Mouse (Mus musculus) forebrain, embryonic 15.5 days (tissue): ENCODE data around the gene Olfr154. TPM values are rescaled to one million over a fixed set of nuclear protein-coding genes. Genes with fewer than 3 reads are reported as not detected.
"Not testable (repeated sequence)": the region's sequence is repeated elsewhere in the genome, so short reads cannot be mapped to it uniquely, and the experiment has no call there.

Experiments
- ATAC-seq: fragments of 200-750 bp; cut with Nextera tagmentation; replicated peaks from 2 replicates; pipeline ENCODE4 v1.8.0; 2017; ENCODE audit warnings: mild to moderate bottlenecking, moderate TSS enrichment, moderate library complexity
- H3K27ac ChIP-seq: fragments of 300-500 bp; sonication (generic); replicated peaks from 2 replicates; pipeline ENCODE4 v1.5.1; 2015; ENCODE audit warnings: mild to moderate bottlenecking, inconsistent platforms
- H3K27me3 ChIP-seq: fragments of 300-500 bp; sonication (generic); 2 replicates; pipeline ENCODE4 v1.6.1; 2015; ENCODE audit warnings: inconsistent platforms
- H3K36me3 ChIP-seq: fragments of 300-500 bp; sonication (generic); 2 replicates; pipeline ENCODE4 v1.6.1; 2015; ENCODE audit warnings: mild to moderate bottlenecking, inconsistent platforms
- H3K4me1 ChIP-seq: fragments of 300-500 bp; sonication (generic); 2 replicates; pipeline ENCODE4 v1.6.1; 2015; ENCODE audit warnings: inconsistent platforms
- H3K4me2 ChIP-seq: fragments of 300-500 bp; sonication (generic); replicated peaks from 2 replicates; pipeline ENCODE4 v1.6.1; 2015; ENCODE audit warnings: mild to moderate bottlenecking, inconsistent platforms
- H3K4me3 ChIP-seq: fragments of 300-500 bp; sonication (generic); 2 replicates; pipeline ENCODE4 v1.5.1; 2015; ENCODE audit warnings: mild to moderate bottlenecking, inconsistent platforms
- H3K9ac ChIP-seq: fragments of 300-500 bp; sonication (generic); replicated peaks from 2 replicates; pipeline ENCODE4 v1.6.1; 2015; ENCODE audit warnings: mild to moderate bottlenecking, inconsistent platforms
- H3K9me3 ChIP-seq: fragments of 300-500 bp; sonication (generic); 2 replicates; pipeline ENCODE4 v1.6.1; 2016; ENCODE audit warnings: inconsistent platforms
- WGBS: fragments of 180-500 bp; shearing (Covaris S2); methylation state at CpG from one replicate; pipeline ENCODE4 v1.1.7; 2015; ENCODE audit warnings: mixed read lengths; 5-methylcytosine and 5-hydroxymethylcytosine counted together
- polyA plus RNA-seq: library from polyadenylated mRNA; unstranded; fragments of >200 nt; fragmentation: Nextera tagmentation; extraction: Ambion mirVana; gene quantifications from 2 replicates; pipeline ENCODE4 v1.2.1, GENCODE M21; 2015

Olfr154 gene
- polyA plus RNA-seq: not detected in 2 replicates

DNA sequence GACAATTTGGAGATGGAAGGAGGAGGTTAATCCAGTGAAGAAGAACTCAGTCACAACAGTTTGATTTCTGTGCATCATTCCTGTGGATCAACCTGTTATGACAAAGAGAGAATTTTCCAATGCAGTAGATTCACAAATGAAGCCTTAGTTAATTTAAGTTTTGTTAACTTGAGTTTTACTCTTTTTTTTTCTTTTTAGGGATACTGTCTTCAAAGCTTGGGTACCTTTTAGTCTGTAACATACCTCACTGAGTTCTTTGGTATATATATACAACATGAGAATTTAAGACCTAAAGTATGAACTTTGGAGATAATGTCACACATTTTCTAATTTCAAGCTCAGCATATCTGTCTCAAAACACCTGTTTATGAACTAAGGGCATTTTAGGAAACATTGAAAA is at the start of gene Olfr154:
Gene Olfr154, minus strand, starts transcription at position 101 of the 400 bp plus-strand sequence.
- H3K4me3 ChIP-seq, H3K36me3 ChIP-seq, H3K4me1 ChIP-seq, H3K27me3 ChIP-seq, H3K4me2 ChIP-seq, H3K9me3 ChIP-seq, ATAC-seq, H3K9ac ChIP-seq, H3K27ac ChIP-seq: not testable (repeated sequence)

DNA sequence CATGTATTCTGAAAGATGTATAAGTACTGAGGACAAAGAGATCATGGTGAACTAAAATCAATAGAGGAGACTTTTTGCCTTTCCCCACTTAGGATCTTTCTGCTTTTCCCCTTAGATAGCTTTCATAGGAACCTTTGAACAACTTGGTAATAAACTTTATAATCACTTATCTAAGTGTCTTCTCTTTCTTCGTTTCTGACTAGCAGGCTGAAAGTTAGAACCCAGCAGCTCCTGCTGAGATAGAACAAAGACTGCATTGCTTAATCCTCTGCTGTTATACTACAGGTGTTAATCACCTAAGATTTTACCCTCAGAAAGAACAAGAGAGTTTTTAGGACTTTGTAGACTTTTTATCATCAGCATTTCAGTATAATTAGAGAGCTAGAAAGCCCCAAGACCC is 46.9 kb upstream of the Olfr154 start:
- H3K9me3 ChIP-seq: no peaks in the 10 kb centered on the region
- H3K27me3 ChIP-seq: no peaks in the 10 kb centered on the region
- H3K4me3 ChIP-seq: no peak overlapping the region
- no peaks in the 10 kb centered on the region for H3K36me3 ChIP-seq
- no peak overlapping the region for H3K4me2 ChIP-seq
- no peak for ATAC-seq
- no peak overlapping the region for H3K9ac ChIP-seq
- no peak overlapping the region for H3K27ac ChIP-seq
- WGBS: 11% methylated on average over 1 of the region's 1 CpGs
- H3K4me1 ChIP-seq: no peaks in the 10 kb centered on the region

DNA sequence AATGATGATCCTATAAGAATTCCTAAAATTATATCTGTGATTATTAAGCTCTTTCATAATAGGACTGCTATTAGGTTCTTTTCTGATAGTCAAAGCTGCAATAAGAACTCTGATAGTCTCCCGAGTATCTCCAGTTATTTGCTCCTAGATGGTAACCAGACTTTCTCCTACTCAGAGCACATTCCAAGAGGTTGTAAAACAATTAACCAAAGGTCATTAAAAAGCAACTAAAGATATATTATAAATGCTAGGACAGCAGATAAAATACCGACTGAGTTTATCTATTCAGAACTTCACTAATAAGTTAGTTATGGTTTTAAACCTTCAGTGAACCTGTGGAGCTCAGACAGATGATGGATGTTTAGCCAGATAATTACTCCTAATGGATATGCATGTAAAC is 46.4 kb upstream of the Olfr154 start:
- H3K4me2 ChIP-seq, H3K36me3 ChIP-seq, H3K4me1 ChIP-seq, H3K27ac ChIP-seq, H3K9ac ChIP-seq, H3K9me3 ChIP-seq, ATAC-seq, H3K4me3 ChIP-seq, H3K27me3 ChIP-seq: not testable (repeated sequence)
- WGBS: 77% methylated on average over 2 of the region's 2 CpGs

DNA sequence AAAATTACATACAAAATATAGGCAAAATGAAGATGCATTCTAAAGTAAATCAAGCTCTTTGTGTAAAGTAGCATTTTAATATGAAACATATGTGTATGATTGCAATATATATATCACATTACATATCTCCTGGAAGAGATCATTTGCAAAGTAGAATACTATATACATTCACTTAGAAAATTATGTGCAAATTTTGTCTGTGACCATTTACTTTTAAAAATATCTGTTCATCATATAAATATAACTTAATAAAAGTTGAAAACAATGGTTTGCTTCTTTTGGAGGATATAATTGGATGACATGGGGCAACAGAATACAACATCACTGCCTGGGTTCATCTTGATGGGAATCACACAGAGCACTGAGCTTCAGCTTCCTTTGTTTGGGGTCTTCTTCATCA is 24.9 kb upstream of the Olfr154 start, which contains the start of gene Olfr1008:
Gene Olfr1008, plus strand, starts transcription at position 301 of the 400 bp plus-strand sequence.
- no peaks in the 10 kb centered on the region for H3K36me3 ChIP-seq
- H3K4me1 ChIP-seq: no peaks in the 10 kb centered on the region
- H3K4me2 ChIP-seq: no peak within 1 kb of the TSS
- no peaks in the 10 kb centered on the region for H3K27me3 ChIP-seq
- no peak within 1 kb of the TSS for H3K4me3 ChIP-seq
- H3K9me3 ChIP-seq: no peaks in the 10 kb centered on the region
- H3K27ac ChIP-seq: no peak within 1 kb of the TSS
- H3K9ac ChIP-seq: no peak within 1 kb of the TSS
- no peak for ATAC-seq

DNA sequence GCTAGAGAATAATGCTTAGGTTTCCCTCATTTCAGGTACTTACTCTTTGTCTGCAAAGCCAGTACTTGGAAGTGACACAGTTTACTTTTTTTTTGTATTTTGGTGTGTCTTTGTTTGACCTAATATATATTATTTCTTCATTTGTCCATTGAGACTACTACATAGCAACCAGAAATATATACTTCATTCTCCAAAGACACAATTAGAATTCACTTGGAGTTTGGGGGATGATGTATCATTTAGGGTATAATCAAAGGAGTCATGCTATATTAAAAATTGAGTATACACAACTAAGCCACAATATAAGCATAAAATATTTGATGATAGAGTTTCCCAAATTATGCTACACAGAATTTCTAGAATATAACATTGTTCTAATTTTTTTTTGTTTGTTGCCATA is 14.4 kb upstream of the Olfr154 start, which contains the start of gene Olfr1006:
Gene Olfr1006, minus strand, starts transcription at position 101 of the 400 bp plus-strand sequence.
- Histone ChIP-seq H3K36me3 (no peaks in the 10 kb centered on the region), H3K4me3 (no peak within 1 kb of the TSS), H3K27me3 (no peaks in the 10 kb centered on the region), H3K4me2 (no peak within 1 kb of the TSS), H3K9me3 (no peaks in the 10 kb centered on the region), H3K4me1 (no peaks in the 10 kb centered on the region), H3K27ac (no peak within 1 kb of the TSS), H3K9ac (no peak within 1 kb of the TSS)
- ATAC-seq: no peak

DNA sequence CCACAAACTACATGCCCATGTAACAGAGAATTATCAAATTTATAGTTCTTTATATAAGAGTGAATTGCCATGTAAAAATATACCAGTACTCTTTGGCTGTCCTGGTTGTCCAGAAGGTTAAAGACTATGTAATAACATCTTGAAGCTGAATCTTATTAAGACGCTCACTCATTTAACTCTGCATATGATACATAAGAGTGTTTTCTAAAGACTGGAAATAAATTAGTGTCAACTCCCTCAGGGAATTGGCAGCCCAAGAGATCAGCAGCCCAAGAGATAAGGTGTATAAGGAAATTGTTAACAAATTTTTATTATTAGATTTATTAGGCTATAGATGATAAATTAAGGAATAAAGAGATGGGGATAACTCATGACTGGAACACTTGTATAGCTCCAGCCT is 13.7 kb downstream of the Olfr154 start, which contains the start of gene Olfr1002:
Gene Olfr1002, minus strand, starts transcription at position 101 of the 400 bp plus-strand sequence.
- WGBS: 90% methylated on average over 1 of the region's 1 CpGs
- Histone ChIP-seq H3K36me3 (no peaks in the 10 kb centered on the region), H3K27ac (no peak within 1 kb of the TSS), H3K4me3 (no peak within 1 kb of the TSS), H3K4me2 (no peak within 1 kb of the TSS), H3K4me1 (no peaks in the 10 kb centered on the region), H3K27me3 (no peaks in the 10 kb centered on the region), H3K9me3 (no peaks in the 10 kb centered on the region), H3K9ac (no peak within 1 kb of the TSS)
- ATAC-seq: no peak

Other genes with a start within 250 kb of the Olfr154 start
- gene Olfr993, start 249.6 kb downstream of the Olfr154 start, polyA plus RNA-seq: not detected in 2 replicates
- gene Olfr994, start 228.0 kb downstream of the Olfr154 start, polyA plus RNA-seq: not detected in 2 replicates
- gene Olfr995, start 220.8 kb downstream of the Olfr154 start, polyA plus RNA-seq: not detected in 2 replicates
- not detected in 2 replicates for gene 4833423E24Rik, start 145.4 kb downstream of the Olfr154 start, polyA plus RNA-seq
- not detected in 2 replicates for gene Olfr996, start 85.2 kb downstream of the Olfr154 start, polyA plus RNA-seq
- not detected in 2 replicates for gene Olfr998, start 75.5 kb downstream of the Olfr154 start, polyA plus RNA-seq
- not detected in 2 replicates for gene Olfr1000, start 52.6 kb downstream of the Olfr154 start, polyA plus RNA-seq
- not detected in 2 replicates for gene Olfr1002, start 13.8 kb downstream of the Olfr154 start, polyA plus RNA-seq
- not detected in 2 replicates for gene Olfr1006, start 14.3 kb upstream of the Olfr154 start, polyA plus RNA-seq
- gene Olfr1008, start 25.0 kb upstream of the Olfr154 start, polyA plus RNA-seq: not detected in 2 replicates
- not detected in 2 replicates for gene Olfr1009, start 51.0 kb upstream of the Olfr154 start, polyA plus RNA-seq
- gene Olfr1012, start 98.3 kb upstream of the Olfr154 start, polyA plus RNA-seq: not detected in 2 replicates
- gene Olfr1013, start 102.6 kb upstream of the Olfr154 start, polyA plus RNA-seq: not detected in 2 replicates
- gene Olfr1014, start 108.3 kb upstream of the Olfr154 start, polyA plus RNA-seq: not detected in 2 replicates
- not detected in 2 replicates for gene Olfr1015, start 117.6 kb upstream of the Olfr154 start, polyA plus RNA-seq
- not detected in 2 replicates for gene Olfr1016, start 138.1 kb upstream of the Olfr154 start, polyA plus RNA-seq
- gene Olfr1018, start 154.0 kb upstream of the Olfr154 start, polyA plus RNA-seq: not detected in 2 replicates
- gene Olfr1019, start 181.0 kb upstream of the Olfr154 start, polyA plus RNA-seq: not detected in 2 replicates
- not detected in 2 replicates for gene Olfr1020, start 182.6 kb upstream of the Olfr154 start, polyA plus RNA-seq
- not detected in 2 replicates for gene Olfr1022, start 204.1 kb upstream of the Olfr154 start, polyA plus RNA-seq
- gene Olfr1023, start 221.2 kb upstream of the Olfr154 start, polyA plus RNA-seq: not detected in 2 replicates
- not detected in 2 replicates for gene Olfr1024, start 240.6 kb upstream of the Olfr154 start, polyA plus RNA-seq